Mouse (Mus musculus) kidney, postnatal 14 days (tissue): Measurements from ENCODE around the gene Olfr1170.

Experiments used
- DNase-seq: peaks from one replicate; pipeline ENCODE4 v3.0.0; 2022; ENCODE audit warnings: mixed read lengths

Gene Olfr1170

GRCm38 (mm10) chr2:88228234-88228633, at the start of gene Olfr1170:
Olfr1170 (minus strand) TSS chr2:88228334.
- DNase-seq, result no peak

DNA sequence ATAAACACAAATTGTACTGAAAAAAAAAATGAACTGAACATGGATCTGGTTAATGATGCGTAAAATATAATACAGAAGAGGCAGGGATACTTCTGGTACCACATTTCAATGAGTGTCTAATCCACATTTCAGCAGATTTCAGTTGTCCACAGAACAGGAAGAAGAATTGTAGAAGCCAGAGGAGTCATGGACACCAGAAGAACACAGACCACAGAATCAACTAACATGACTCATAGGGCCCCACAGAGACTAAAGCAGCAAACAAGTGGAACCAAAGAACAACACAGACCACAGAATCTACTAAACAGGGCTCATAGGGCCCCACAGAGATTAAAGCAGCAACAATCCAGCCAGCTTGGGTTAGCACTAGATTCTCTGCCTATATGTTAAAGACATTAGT, 7.3 kb downstream of the Olfr1170 start:
- DNase-seq, result no peak

- DNase-seq, result no peak
Measured at GRCm38 (mm10) chr2:88181580-88181979, 46.6 kb downstream of the Olfr1170 start, which contains the start of gene Olfr1168. Olfr1168 (plus strand) TSS chr2:88181880.
